Mouse (Mus musculus) lung, adult 18-20 months (tissue): ENCODE data around the gene Limk2.

Experiments used
- DNase-seq, 2 experiments: peaks; one replicate each; pipeline ENCODE4 v3.0.0; 2022; ENCODE audit warnings: mixed read lengths in 2 of 2

Gene Limk2

DNA sequence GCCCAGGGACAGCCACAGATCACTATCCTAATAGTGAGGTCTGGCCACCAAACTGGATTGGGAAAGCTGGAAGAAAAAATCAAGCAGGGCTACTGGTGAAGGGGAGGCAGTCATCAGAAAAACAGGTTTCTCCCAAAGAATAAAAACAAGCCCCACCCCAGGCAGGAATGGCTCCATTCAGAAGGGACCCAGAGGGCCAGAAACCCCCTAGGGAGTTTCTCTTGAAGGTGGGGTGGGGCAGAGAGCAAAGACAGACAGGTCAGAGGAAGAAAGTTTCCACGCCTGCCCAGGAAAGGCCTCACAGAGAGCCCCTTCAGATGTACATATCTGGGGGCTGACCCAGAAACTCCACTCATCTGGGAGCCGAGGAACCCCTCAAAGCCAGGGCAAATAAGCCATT, 38.8 kb downstream of the Limk2 start:
- DNase-seq: no peak

DNA sequence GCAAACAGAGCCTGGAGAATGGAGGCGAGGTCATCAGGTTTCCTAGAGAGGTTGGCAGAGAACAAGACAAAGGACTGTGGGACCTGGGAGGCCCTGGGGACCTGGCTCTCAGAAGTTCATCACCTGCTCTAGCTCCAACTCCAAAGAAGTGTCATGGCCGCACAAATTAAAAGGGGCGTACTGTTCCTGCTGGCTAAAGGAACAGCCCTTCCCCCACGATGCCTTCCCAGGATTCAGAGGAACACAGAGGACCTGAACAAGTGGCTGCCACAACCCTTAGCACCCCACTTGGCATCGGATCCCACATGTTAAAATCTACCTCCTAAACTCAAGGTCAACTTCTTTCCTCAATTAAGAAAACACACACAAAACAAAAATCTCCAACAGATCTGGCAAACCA, 39.5 kb downstream of the Limk2 start:
- DNase-seq: no peak

GRCm38 (mm10) chr11:3368983-3369382, 40.0 kb downstream of the Limk2 start:
- peak; percentile 75 to 83 for DNase-seq

DNA sequence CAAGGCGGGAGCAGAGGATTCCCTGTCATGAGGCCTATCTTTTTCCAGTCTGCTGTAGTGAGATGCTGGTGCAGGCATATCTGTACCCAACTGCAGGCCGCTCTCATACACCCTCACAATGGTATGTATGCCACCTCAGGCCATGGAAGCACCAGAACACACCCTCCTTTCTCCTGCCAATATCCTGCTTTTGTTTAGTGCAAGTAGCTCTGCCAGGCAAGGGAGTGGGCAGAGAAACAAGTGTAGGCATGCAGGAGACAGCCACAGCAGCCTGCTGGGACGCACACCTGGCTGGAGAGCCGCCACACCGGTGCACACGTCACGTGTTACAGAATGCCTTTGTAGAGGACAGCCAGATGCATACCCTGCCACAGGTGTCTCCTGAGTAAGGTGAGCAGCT, 42.6 kb downstream of the Limk2 start:
- DNase-seq: peak in 1 of 2 experiments; percentile 53

GRCm38 (mm10) chr11:3362854-3363253, 46.1 kb downstream of the Limk2 start:
- DNase-seq: no peak

- no peak for DNase-seq
Observed at GRCm38 (mm10) chr11:3352990-3353585, 55.9 kb downstream of the Limk2 start.

- DNase-seq: no peak
Observed at GRCm38 (mm10) chr11:3352131-3352530, 56.9 kb downstream of the Limk2 start.

DNA sequence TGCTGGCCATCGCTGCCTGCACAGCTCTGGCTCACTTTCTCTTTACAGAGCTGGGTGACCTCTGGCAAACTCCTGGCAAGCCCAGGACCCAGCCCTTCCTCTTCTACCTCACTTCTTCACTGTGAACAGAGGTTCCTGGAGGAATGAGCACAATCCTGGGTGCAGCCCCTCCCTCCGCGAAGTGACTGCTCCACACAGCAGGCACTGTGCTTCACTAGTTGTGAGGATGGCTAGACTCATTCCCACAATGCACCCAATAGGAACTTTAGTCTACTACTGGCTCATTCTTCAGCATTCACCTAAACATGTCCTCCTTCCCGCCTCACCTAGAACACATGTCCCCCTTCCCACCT, 59.7 kb downstream of the Limk2 start:
- no peak for DNase-seq

DNA sequence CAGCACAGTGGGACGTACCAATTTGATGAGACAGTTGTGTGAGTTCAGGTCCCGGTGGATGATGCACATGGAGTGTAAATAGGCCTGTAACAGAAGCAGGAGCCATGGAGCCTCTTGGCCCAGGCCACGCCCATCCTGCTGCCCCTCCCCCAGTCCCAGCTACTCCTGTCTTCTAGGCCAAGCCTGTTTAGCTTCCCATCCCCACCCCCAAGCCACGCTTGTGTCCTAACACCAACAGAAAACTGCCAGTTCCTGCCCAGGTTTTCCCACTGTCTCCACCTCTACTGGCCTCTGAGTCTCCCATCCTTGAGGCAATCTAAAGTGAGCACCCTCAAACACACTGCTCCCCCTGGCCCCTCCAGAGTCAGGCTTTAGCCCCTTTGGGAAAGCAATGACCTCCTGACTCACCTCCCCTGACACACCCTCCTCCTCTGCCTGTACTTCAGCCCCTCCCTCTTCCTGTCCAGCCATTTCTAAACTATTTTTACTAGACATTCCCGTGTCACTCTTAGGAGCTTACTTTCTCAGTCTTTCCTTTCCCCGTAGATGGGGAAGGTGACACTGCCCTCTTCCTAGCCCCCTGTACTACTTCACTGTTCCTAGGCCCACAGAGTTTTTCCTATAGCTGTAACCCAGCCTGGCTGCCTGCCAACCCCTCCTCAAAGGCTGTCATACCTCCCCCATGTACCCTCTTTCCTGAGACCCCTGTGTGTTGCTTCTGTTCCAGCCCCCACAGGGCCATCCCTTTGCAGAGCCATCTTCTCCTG, 60.2 kb downstream of the Limk2 start:
- peak; percentile 61 to 73 for DNase-seq

DNA sequence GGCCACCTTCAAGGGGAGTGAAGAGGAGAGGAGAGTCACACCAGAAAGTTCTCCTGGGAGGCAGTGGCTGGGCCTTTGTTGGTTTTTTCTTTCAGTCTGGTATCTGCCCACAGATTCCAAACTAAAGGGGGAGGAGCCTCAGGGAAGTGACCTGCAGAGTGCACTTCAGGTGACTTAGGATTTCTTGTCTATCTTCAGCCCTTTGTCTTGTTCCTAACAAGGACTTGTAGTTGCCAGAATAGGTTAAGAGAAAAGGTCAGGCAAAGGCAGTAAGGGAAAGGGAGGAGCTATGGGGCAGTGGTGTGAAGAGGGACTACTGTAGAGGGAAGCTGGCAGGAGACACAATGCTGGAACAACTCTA, 61.2 kb downstream of the Limk2 start:
- no peak for DNase-seq

DNA sequence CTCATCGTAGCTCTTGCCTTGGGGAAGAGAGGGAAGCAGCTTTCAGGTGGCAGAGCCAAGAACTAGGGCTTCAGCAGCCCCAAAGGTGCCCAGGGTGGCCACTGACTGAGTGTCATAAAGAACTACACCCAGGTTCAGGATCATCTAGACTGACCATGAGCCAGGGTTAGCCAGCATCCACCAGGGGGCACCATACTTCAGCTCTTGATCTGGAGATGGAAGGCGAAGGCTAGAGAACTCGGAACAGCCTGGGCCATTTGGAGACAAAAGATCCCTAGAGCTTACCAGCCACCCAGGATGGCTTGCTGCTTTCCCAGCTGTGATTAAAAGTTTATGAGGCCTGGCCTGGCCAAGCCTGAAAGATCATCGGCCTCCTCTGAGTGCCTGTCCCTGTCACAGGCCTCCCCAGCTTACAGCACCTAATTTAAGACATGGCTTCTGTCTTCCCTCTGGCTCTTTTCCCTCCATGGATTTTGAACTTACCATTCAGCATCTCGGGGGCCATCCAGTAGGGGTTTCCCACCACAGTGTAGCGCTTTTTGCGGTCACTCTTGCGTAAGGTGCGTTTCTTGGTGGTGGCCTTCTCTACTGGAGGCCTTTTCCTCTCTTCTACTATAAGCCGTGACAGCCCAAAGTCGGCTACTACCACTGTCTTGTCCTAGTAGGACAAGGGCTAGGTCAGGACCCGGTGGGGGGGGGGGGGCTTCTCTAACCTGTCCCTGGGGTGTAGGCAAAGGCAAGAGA, 61.7 kb downstream of the Limk2 start:
- peak; percentile 82 to 91 for DNase-seq

DNA sequence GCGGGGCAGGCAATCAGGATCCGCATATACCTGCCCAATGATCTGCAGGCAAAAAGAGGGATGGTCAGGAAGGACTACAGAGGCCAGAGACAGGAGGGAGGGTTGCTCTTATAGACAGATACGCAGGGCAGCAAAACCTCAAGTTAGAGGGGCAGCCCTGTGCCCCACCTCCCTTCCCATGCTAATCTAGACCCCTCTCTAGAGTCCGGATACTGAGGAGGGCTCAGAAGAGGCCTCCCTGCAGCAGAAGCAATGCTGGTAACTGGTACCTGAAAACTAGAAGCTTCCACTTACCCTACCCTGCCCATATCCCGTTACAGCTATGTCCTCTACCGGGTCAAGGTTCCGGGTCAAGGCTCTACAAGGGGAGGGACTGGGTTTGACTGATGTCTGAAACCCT, 62.6 kb downstream of the Limk2 start:
- no peak for DNase-seq

GRCm38 (mm10) chr11:3344916-3345315, 64.1 kb downstream of the Limk2 start:
- DNase-seq: no peak

GRCm38 (mm10) chr11:3341476-3341875, 67.5 kb downstream of the Limk2 start:
- DNase-seq: no peak

- no peak for DNase-seq
Observed at GRCm38 (mm10) chr11:3337961-3338360, 71.0 kb downstream of the Limk2 start.

DNA sequence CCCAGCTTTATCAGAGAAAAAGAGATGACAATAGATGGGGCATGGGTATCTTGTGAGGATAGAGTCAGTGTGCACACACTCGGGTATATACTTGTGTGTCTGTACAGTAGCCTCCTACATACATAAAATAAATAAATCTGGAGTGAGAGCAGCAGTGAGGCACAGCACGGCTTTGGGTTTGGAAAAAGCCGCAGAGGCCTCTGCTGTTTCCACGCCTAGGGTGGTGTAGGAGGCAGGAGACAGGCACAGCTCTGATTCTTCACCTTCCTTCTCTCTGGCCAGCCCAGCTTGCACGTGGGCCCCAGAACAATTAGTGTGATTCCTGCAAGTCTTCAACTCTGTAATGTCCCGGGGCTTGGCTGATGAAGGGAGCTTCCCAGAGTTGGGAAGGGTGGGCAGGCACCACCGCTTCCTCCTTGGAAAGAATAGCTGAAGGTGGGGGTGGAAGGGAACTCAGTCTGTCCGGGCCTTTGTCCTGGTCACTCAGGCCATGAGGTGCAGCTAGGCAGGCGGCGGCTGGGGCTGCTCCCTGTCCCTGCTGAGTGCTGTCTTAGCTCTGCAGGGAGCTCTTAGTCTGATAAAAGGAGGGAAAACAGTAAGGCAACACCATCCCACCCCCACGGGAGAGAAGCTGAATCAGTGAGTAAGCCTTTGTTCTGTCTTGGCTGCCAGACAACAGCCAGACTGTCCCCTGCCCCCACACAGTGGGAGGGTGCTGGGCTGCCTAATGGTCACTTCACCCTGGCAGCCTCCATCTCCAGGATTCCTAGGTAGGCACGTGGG, 71.6 kb downstream of the Limk2 start:
- peak in 1 of 2 experiments; percentile 50 for DNase-seq

DNA sequence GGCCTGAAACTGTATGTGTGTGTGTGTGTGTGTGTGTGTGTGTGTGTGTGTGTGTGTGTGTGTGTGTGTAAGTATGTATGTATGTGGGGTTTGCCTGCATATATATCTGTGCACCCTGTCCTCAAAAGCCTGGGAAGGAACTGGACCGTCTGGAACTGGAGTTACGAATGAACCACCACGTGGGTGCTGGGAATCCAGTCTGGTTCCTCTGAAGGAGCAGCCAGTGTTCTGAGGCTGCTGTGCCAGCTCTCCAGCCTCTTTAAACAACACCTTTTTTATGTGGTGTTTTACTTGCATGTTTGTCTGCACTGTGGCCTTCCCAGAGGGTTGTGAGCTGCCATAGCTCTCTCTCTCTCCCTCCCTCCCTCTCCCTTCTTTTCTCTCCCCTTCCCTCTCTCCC, 72.4 kb downstream of the Limk2 start:
- no peak for DNase-seq

- DNase-seq: peak; percentile 70 to 79
Observed at GRCm38 (mm10) chr11:3335651-3336216, 73.3 kb downstream of the Limk2 start.

- peak in 1 of 2 experiments; percentile 53 for DNase-seq
Observed at GRCm38 (mm10) chr11:3334711-3335316, 74.2 kb downstream of the Limk2 start.

GRCm38 (mm10) chr11:3334141-3334710, 74.8 kb downstream of the Limk2 start:
- no peak for DNase-seq

DNA sequence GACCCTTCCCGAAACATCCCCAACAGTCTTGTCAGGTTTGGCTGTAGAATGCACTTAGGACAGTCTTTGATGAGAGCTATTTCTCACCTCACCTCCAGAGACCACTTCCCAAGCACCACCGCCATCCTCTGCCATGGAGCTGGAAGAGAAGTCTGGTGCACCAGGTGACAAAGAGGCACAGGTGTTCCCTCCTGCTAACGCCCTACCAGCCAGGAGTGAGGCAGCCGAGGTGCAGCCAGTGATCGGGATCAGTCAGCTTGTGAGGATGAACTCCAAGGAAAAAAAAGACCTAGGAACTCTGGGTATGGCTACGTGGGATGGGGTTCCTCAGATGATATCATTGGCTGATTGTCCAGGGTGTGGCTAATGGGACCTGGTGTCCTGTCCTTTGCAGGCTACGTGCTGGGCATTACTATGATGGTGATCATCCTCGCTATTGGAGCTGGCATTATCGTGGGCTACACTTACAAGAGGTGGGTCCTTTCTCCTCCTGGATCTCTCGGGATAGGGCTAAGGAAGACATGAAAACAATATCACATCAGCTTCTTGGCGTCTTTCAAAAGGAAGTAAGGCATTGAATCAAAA, 75.8 kb downstream of the Limk2 start:
- DNase-seq: no peak
